Mouse (Mus musculus) embryonic facial prominence, embryonic 14.5 days (tissue): ENCODE measurements around the gene Fitm2. TPM values are rescaled to one million over a fixed set of nuclear protein-coding genes. Genes with fewer than 3 reads are reported as not detected.
A peak's percentile ranks its signal among the peaks of the same experiment; 100 is the strongest.

Experiments
- ATAC-seq: fragments of 200-750 bp; cut with Nextera tagmentation; 2 replicates; pipeline ENCODE4 v1.8.0; 2017; ENCODE audit warnings: low read depth, moderate number of reproducible peaks, moderate TSS enrichment
- DNase-seq: peaks from one replicate; pipeline ENCODE4 v3.0.0-alpha.2; 2015; ENCODE audit warnings: low spot score
- H3K27ac ChIP-seq: fragments of 300-500 bp; sonication (generic); replicated peaks from 2 replicates; pipeline ENCODE4 v1.5.1; 2014; ENCODE audit warnings: low read depth, mild to moderate bottlenecking, low read length, moderate library complexity
- H3K27me3 ChIP-seq: fragments of 300-500 bp; sonication (generic); replicated peaks from 2 replicates; pipeline ENCODE4 v1.6.1; 2014; ENCODE audit warnings: low read length; ENCODE audit not compliant: control insufficient read depth, insufficient read depth
- H3K36me3 ChIP-seq: fragments of 300-500 bp; sonication (generic); 2 replicates; pipeline ENCODE4 v1.6.1; 2014; ENCODE audit warnings: low read length, mixed read lengths; ENCODE audit not compliant: control insufficient read depth, insufficient read depth
- H3K4me1 ChIP-seq: fragments of 300-500 bp; sonication (generic); 2 replicates; pipeline ENCODE4 v1.6.1; 2014; ENCODE audit warnings: antibody characterized with exemption, low read length; ENCODE audit not compliant: control insufficient read depth, insufficient read depth
- H3K4me2 ChIP-seq: fragments of 300-500 bp; sonication (generic); 2 replicates; pipeline ENCODE4 v1.6.1; 2014; ENCODE audit warnings: low read depth, mild to moderate bottlenecking, low read length, moderate library complexity, mixed read lengths
- H3K4me3 ChIP-seq: fragments of 300-500 bp; sonication (generic); 2 replicates; pipeline ENCODE4 v1.5.1; 2014; ENCODE audit warnings: low read depth, mild to moderate bottlenecking, low read length
- H3K9ac ChIP-seq: fragments of 300-500 bp; sonication (generic); 2 replicates; pipeline ENCODE4 v1.6.1; 2014; ENCODE audit warnings: low read depth, mild to moderate bottlenecking, low read length, moderate library complexity, mixed read lengths
- H3K9me3 ChIP-seq: fragments of 300-500 bp; sonication (generic); 2 replicates; pipeline ENCODE4 v1.6.1; 2016; ENCODE audit warnings: low read length; ENCODE audit not compliant: control insufficient read depth
- WGBS: fragments of 180-500 bp; shearing (Covaris S2); extraction: QIAGEN DNeasy Blood & Tissue Kit; methylation state at CpG from one replicate; pipeline ENCODE4 v1.1.7; 2014; 5-methylcytosine and 5-hydroxymethylcytosine counted together
- polyA plus RNA-seq: library from polyadenylated mRNA; unstranded; fragments of >200 nt; fragmentation: Nextera tagmentation; extraction: Ambion mirVana; gene quantifications from 2 replicates; pipeline ENCODE4 v1.2.1, GENCODE M21; 2014

Gene Fitm2
- polyA plus RNA-seq, 1 experiment from 2014 or later: 11.3 TPM

- 79% methylated on average over 6 of the region's 6 CpGs for WGBS
- H3K9ac ChIP-seq: no peak within 1 kb of the TSS
- no peak within 1 kb of the TSS for H3K4me2 ChIP-seq
- ATAC-seq (no peak), DNase-seq (no peak)
- no peaks in the 10 kb centered on the region for H3K27me3 ChIP-seq
- H3K4me3 ChIP-seq: no peak within 1 kb of the TSS
- peaks cover 5% of the 10 kb centered on the region for H3K4me1 ChIP-seq
- H3K36me3 ChIP-seq: no peaks in the 10 kb centered on the region
- H3K27ac ChIP-seq: no peak within 1 kb of the TSS
- no peaks in the 10 kb centered on the region for H3K9me3 ChIP-seq
These were observed 47.8 kb downstream of the Fitm2 start, which contains the start of gene Oser1 for GRCm38 (mm10) chr2:163424597-163424996. TSS of gene Oser1 (minus strand) at chr2:163424697.

GRCm38 (mm10) chr2:163422895-163423660, 49.4 kb downstream of the Fitm2 start:
- DNase-seq (no peak), ATAC-seq (no peak)
- Histone ChIP-seq H3K27me3 (no peaks in the 10 kb centered on the region), H3K36me3 (no peaks in the 10 kb centered on the region), H3K4me2 (no peak overlapping the region), H3K9me3 (no peaks in the 10 kb centered on the region), H3K9ac (no peak overlapping the region), H3K27ac (no peak overlapping the region), H3K4me3 (no peak overlapping the region), H3K4me1 (peaks cover 10% of the 10 kb centered on the region)
- 79% methylated on average over 9 of the region's 9 CpGs for WGBS

GRCm38 (mm10) chr2:163420366-163420886, 52.0 kb downstream of the Fitm2 start:
- no peak for ATAC-seq
- Histone ChIP-seq H3K4me3 (peak overlapping the region; percentile 95), H3K36me3 (no peaks in the 10 kb centered on the region), H3K27me3 (no peaks in the 10 kb centered on the region), H3K9ac (peak overlapping the region; percentile 94), H3K27ac (peak overlapping the region; percentile 54; the same call in 1 of the 2 replicates), H3K4me1 (peaks cover 17% of the 10 kb centered on the region), H3K4me2 (peak overlapping the region; percentile 75), H3K9me3 (no peaks in the 10 kb centered on the region)
- WGBS: 34% methylated on average over 10 of the region's 10 CpGs
- no peak for DNase-seq

GRCm38 (mm10) chr2:163419346-163420045, 52.9 kb downstream of the Fitm2 start:
- H3K4me3 ChIP-seq: peak overlapping the region; percentile 95
- H3K9me3 ChIP-seq: no peaks in the 10 kb centered on the region
- H3K9ac ChIP-seq: peak overlapping the region; percentile 94
- peak overlapping the region; percentile 85 for H3K4me2 ChIP-seq
- 0% methylated on average over 33 of the region's 71 CpGs for WGBS
- peaks cover 5% of the 10 kb centered on the region for H3K36me3 ChIP-seq
- H3K27me3 ChIP-seq: no peaks in the 10 kb centered on the region
- peaks cover 17% of the 10 kb centered on the region for H3K4me1 ChIP-seq
- DNase-seq (peak; percentile 100), ATAC-seq (peak; percentile 99)
- H3K27ac ChIP-seq: peak overlapping the region; percentile 75

GRCm38 (mm10) chr2:163418841-163419345, 53.5 kb downstream of the Fitm2 start:
- Histone ChIP-seq H3K4me1 (peaks cover 17% of the 10 kb centered on the region), H3K36me3 (peaks cover 10% of the 10 kb centered on the region), H3K9ac (peak overlapping the region; percentile 94), H3K27me3 (no peaks in the 10 kb centered on the region), H3K4me3 (peak overlapping the region; percentile 95), H3K4me2 (peak overlapping the region; percentile 85), H3K9me3 (no peaks in the 10 kb centered on the region), H3K27ac (peak overlapping the region; percentile 75)
- WGBS: 0% methylated on average over 16 of the region's 50 CpGs
- DNase-seq (peak; percentile 31), ATAC-seq (peak; percentile 47)

GRCm38 (mm10) chr2:163417830-163418229, 54.6 kb downstream of the Fitm2 start:
- Histone ChIP-seq H3K9me3 (no peaks in the 10 kb centered on the region), H3K36me3 (peaks cover 18% of the 10 kb centered on the region), H3K9ac (peak overlapping the region; percentile 94), H3K4me2 (peak overlapping the region; percentile 85), H3K4me1 (peaks cover 17% of the 10 kb centered on the region), H3K27ac (no peak overlapping the region), H3K27me3 (no peaks in the 10 kb centered on the region), H3K4me3 (peak overlapping the region; percentile 95)
- no peak for ATAC-seq
- no peak for DNase-seq

- H3K36me3 ChIP-seq: peaks cover 24% of the 10 kb centered on the region
- 93% methylated on average over 6 of the region's 6 CpGs for WGBS
- no peak overlapping the region for H3K4me2 ChIP-seq
- no peak for DNase-seq
- no peak overlapping the region for H3K4me3 ChIP-seq
- no peak overlapping the region for H3K9ac ChIP-seq
- H3K27me3 ChIP-seq: no peaks in the 10 kb centered on the region
- H3K27ac ChIP-seq: no peak overlapping the region
- no peaks in the 10 kb centered on the region for H3K9me3 ChIP-seq
- peaks cover 17% of the 10 kb centered on the region for H3K4me1 ChIP-seq
- no peak for ATAC-seq
These were observed 55.4 kb downstream of the Fitm2 start for GRCm38 (mm10) chr2:163417026-163417425.
